Mouse (Mus musculus) layer of hippocampus, postnatal 14 days (tissue): ENCODE measurements around the gene Orai2. TPM values are rescaled to one million over a fixed set of nuclear protein-coding genes. Genes with fewer than 3 reads are reported as not detected.
"Not testable (repeated sequence)": the region's sequence is repeated elsewhere in the genome, so short reads cannot be mapped to it uniquely, and the experiment has no call there.

ENCODE experiments used
- DNase-seq, 2 experiments: peaks; one replicate each; pipeline ENCODE4 v3.0.0; 2021 to 2022; ENCODE audit warnings: low spot score in 2 of 2, mixed read lengths in 1 of 2
- long read RNA-seq, 2 experiments: library from polyadenylated mRNA; stranded (forward); transcript quantifications; one replicate each; pipeline ENCODE4 v2.0.0; 2021
- total RNA-seq, 2 experiments: library from RNA; stranded (reverse); gene quantifications; 2 replicates each; pipeline ENCODE4 v1.2.3; 2021

Gene Orai2
- total RNA-seq: 100 to 1,000 TPM; 124 to 127 TPM
- long read RNA-seq, experiment 1, transcript Orai2-203 (4 exons, 693 nt): minor isoform, 13 of 145 reads
- long read RNA-seq, experiment 1, transcript Orai2-201 (3 exons, 3,908 nt): major isoform, 102 of 145 reads
- long read RNA-seq, experiment 1, partial matches to known transcripts: 1 of 145 reads
- long read RNA-seq, experiment 1, other reads (novel, unspliced or antisense): 29 of 145 reads
- long read RNA-seq, experiment 2, transcript Orai2-201 (3 exons, 3,908 nt): major isoform, 113 of 168 reads
- long read RNA-seq, experiment 2, transcript Orai2-203 (4 exons, 693 nt): minor isoform, 8 of 168 reads
- long read RNA-seq, experiment 2, partial matches to known transcripts: 1 of 168 reads
- long read RNA-seq, experiment 2, other reads (novel, unspliced or antisense): 46 of 168 reads

DNA sequence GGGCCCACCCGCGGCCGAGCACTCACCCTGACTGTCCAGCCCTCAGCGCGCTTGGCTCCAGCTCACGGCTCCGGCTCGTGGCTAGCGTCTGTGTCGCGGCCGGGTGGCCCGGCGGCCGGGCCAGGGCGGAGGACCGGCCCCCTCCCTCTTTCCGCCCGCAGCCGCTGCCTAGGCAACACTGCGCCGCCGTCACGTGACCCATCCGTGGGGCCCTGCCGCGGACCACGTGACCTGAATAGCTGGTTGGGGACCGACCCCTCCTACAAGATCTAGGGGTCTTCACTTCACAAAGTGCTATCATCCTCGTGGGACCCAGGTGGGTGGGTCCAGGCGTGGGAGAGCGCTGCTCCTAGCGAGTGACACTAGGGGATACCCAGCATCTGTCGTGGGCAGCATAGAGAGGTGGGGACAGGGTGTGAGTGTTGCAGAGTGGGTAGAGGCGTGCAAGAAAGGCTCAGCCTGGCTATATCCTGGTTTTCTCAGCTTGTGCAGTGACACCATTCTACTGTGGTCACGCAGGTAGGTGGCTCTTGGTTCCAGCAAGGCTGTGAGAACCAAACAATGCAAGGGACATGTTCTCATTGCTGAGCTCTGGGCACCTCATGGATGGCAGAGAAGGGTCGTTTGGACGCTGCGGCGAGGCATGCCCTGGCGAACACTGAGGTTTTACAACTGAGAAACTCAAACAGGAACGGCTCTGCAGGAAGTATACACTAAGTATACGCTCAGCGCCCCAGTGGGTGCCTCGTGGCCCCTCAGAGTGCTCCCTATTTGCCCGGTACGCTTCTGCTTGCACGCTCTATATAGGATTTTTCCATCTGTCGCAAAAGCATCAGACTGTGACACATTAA lies at the start of gene Orai2:
Orai2 (minus strand) TSS at position 202 of the 851 bp plus-strand sequence.
- DNase-seq: peak; percentile 84 to 90

DNA sequence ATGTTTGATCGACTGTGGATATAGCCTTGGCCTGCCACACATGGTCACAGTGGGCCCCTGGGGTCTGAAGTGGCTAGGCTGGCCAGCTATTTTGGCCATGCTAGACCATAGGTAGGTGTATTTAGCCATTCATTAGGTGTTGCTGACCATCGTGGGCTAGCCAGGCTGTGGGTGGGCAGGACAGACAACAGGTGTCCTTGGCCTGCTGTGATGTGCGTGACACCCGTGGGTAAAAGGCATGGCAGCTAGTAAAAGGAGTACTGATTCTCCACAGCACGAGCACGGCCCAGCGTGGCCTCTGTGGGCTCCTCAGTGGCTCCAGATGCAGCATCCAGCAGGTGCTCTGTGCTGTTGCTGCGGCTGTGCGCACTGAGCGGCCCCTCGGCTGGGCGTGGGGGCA lies 48.1 kb upstream of the Orai2 start:
- no peak for DNase-seq

DNA sequence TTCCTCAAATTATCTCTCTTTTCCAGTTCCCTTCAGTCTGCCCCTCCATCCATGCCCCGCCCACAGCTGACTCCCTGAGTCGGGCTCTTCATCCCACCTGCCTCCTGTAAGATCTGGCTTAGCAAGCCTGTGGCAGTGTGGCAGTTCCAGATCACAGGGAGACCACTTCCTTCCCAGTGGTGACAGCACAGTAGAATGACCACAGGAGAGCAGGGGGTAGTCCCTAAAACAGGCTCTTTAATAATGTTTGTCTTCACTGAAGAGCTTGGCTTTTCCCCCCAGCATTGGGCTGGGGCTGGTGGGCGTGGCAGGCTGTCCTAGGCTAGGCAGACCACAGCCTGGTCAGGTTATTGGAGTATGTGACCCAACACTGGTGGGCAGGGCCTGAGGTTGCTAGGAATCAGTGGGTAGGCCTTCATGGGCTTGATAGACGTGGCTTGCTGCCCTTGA lies 47.4 kb upstream of the Orai2 start:
- DNase-seq: no peak

DNA sequence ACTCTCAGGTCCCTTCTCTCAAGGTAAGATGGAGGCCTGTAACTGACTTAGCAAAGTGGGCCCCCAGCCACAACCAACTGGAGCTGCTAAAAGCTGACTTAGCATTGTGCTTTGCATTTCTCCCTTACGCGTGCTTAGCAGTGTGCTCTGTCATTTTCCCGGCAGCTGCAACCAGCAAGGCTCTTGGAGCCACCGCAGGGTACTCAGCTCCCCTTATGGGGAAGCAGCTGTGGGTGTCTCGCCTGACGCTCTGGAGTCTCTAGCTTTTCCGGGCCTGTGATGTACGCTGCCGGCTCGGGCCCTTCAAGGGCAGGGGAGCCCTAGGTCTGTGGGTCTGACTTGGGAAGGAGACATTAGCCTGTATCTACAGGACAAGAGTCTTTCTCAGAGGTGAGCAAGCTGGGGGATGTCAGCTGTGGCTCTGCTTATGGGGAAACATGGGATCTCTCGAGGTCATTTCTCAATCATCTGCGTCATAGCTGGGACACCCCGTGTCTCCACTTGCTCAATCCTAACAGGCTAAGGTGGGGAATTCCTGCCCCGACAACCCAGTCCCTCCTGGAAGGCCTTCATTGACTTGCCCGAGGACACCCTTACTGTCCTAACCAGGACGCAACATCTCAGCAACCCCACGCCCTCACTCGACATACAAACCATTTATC lies 46.6 kb upstream of the Orai2 start:
- no peak for DNase-seq

DNA sequence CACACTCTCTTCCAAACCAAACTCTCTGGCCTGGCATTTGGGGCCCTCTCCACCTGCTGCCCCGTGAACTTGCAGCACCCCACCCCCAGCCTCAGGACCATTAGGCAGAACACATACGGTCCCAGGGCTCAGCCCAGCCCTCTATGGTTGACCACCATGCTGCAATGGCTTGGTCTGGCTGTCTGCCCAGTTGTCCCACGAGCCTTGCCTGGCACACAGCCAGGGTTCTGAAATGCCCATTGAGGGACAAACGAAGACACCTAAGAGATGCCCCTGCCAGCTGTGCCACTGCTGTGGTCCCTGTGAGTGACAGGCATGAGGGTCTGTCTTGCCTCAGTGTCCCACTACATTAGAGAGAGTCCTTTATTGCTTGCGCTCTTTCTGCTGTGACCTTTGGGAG lies 45.4 kb upstream of the Orai2 start:
- no peak for DNase-seq

DNA sequence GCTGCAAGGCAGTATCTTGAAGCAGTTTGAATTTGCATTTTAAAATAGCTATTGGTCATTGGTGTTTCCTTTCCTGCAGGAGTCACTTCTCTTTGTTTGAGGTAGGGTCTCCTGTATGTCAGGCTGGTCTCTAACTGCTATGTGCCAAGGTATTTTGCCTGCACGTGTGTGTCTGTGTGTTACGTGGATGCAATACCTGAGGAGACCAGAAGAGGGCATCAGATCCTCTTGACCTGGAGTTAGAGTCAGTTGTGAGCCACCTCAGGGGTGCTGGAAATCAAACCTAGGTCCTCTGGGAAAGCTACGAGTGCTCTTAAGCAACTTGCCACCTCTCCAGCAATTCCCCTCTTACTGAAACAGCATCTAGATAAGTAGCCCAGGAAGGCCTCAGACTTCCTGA lies 44.7 kb upstream of the Orai2 start:
- no peak for DNase-seq

DNA sequence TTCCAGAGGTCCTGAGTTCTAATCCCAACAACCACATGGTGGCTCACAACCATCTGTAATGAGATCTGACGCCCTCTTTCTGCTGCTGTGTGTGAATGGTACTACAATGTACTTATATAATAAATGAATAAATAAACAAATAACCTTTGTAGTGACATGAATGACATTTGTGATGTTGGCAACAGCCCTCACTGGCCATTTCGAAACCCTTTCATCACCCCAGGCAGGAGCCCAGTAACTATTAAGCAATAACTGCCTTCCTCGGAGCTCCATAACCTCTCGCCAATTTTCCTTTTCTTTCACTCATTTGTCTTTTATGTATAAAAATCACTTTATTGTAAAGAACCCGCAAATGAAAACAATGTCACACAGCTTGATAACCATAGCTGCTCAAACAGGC lies 43.2 kb upstream of the Orai2 start:
- DNase-seq: no peak

DNA sequence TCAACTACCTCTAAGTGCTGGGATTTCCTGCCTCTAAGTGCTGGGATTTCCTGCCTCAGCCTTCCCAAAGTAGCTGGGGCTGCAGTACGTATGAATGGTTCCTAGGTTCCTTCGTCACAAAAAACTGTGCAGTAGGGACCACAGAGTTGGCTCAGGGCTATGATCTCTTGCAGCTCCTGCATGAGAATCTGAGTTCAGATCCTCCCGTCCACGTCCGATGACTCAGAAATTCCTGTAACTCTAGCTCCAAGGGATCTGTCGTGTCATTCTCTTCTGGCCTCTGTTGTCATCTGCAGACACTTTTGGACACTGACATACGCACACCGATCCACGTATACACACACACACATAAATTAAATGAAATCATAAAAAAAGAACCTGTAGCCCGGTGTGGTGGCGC lies 42.2 kb upstream of the Orai2 start:
- DNase-seq: no peak

DNA sequence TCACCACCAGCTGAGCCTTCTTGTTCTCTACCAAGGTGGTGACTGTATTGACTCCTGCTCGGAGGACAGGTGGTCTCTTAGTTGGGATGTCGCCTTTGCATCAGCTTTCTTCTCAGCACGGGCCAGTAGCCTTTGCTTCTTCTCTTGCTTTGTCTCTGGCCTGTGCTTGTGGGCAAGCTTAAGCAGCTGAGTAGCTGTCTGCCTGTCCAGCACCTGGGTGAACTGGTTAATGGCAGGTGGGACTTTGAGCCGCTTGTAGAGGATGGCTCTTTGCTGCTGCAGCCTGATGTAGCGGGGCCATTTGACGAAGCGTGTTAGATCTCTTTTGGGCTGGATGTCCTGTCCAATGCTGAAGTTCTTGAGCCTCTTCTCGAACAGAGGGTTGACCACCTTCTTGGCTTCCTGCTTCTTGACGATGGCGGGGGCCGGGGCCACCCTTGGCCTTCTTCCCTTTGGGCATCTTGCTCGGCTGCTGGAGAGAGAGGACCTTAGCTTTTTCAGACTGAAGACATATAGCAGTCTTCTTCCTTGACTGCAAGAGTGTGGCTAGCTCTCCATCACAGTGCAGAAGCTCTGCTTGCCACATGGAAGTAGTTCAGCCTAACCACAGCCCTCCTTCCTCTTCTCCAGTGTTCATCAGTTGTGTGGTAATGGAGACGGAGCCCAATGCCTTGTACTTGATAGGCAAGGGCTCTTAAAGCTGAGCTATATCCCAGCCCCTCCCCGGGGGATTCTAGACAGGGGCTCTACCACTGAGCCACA lies 41.0 kb upstream of the Orai2 start:
- DNase-seq: not testable (repeated sequence)

DNA sequence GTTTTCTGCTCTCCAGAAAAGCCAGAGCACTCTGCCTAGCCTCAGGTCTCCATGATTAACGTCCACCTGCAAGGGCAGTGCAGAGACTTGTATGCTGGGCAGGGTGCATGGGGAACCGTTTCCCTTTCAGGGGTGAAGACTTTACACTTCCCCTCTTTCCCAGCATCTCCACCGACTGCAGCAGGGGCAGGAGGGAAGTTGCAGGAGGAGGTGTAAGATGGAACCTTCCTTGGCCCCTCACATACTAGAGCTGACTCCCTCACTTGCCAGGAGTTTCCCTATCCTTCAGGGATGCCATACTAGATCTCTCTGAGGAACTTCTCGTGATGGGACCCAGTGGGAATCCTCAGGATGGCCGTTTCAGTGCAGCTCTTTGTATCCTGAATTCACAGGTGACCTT lies 40.0 kb upstream of the Orai2 start:
- DNase-seq: no peak

DNA sequence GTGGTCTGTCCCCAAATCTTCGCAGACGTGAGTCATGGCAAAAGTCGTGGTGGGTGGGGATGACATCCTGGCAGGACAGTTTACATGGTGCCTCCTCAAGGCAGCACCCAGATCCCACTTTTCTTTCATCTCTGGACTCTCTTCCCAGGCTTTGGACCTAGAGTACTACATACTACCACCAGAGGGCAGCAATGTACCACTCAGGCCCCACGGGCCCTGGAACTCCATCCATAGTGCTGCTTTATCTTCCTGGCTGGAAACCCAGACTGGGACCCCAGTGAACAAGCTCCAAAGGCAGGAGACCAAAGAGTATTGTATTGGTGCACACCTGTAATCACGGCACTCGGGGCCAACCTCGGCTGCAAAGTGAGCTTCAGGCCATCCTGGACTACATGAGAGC lies 31.3 kb upstream of the Orai2 start:
- DNase-seq: peak; percentile 75 to 76

DNA sequence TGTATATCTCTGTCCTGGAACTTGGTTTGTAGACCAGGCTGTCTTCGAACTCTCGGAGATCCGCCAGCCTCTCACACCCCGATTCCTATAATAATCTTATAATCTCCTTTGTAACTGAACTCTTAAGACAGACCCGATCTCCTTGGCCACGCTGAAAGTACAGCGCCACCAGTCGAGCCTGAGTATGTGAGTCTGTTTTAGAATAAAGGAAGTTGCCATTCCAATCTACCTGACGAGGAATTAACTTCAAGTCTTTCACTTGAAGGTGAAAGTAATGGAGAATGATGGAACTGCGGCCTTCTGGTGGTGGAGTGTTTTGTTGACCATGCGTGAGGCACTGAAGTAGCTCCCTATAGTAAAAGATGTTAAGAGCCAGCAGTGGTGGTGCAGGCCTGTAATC lies 29.0 kb upstream of the Orai2 start:
- no peak for DNase-seq

DNA sequence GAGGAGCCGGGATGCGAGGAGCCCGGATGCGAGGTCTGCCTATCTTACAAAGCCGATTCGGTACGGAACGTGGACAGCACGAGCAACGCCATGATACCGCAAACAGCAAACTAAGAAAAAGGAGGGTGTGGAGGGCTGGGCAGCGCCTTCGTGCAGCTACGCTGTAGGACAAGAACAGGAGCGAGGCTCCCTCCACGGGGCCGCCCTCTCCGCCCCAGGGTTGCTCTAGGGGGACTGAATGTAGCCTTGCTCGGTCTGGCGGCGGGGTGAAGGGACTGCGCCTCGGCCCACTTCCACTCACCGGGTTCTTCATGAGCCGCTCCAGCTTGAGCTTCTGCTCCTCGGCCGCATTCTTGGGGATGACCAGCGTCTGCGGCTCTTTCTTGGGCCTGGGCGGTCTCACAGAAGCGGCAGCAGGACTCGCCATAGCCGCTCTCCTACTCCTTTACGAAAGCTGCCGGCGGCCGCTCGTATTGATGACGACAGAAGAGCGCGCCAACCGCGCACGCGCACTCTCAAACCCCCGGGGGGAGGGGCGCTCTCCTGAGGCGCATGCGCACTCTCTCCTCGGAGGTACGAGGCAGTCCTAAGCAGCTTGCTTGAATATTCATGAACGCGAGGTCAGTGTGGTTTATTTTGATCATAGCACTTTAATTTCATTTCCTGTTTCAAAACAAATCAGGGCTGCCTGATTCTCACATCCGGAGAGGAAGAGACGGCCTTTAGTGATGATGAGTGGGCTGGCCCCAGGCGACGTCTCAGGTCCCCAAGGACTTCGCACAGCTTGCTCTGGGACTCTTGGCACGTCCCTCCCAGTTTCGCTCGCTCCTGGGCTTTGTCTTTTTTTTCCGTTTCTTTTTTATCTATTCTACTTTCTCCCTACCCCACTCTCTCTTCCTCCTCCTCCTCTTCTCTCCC lies 28.2 kb upstream of the Orai2 start, which contains the start of gene Prkrip1:
Prkrip1 (minus strand) TSS at position 490 of the 918 bp plus-strand sequence.
- DNase-seq: peak; percentile 92 to 95

DNA sequence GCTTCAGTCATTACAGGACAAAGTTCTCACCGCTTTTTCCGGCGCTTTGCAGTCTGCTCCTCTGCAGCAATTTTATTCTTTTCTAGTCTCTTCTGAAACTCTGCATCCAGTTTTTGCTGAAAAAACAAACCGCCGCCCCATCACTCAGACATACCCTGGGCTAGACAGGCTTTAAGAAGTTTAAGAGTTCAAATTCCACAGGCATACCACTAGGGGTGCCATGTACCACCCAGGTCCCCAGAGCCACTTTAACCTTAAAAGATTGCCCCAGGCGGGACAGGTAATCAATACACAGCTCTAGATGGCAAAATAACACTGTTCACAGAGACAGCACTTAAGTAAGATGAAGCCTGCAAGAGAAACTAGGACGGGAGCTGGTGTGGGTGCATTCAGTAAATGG lies 21.4 kb upstream of the Orai2 start:
- DNase-seq: no peak

DNA sequence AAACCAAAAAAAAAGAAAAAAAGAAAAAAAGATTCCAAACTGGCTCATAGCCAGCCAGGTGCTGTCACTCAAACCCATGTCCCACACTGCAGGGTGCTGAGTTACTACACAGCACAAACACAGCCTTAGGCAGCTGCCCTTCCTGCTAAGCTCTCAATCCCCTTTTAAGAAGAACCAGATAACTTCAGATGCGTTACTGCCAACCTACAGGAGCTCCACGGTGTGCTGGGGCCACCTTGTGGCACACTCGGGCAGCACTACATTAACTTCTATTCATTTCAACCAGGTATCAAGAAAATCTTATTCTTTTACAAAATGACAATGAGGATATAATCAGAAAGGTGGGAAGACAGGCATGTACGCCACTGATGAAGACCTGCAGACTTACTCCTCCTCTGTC lies 16.2 kb upstream of the Orai2 start:
- DNase-seq: peak; percentile 51 to 70

DNA sequence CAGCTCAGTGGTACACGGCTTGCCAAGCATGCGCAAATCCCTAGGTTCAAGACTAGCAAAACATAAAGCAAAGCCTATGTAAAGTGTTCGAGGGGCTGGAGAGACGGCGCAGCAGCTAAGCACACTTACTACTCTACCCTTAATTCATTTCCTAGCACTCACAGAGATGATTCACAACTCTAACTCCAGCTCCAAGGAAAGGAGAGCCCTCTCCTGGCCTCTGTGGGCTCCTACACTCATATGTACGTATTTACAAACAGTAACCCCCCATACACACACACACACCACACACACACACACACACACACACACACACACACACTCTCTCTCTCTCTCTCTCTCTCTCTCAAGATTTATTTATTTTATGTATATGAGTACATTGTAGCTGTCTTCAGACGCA lies 13.3 kb upstream of the Orai2 start:
- no peak for DNase-seq

DNA sequence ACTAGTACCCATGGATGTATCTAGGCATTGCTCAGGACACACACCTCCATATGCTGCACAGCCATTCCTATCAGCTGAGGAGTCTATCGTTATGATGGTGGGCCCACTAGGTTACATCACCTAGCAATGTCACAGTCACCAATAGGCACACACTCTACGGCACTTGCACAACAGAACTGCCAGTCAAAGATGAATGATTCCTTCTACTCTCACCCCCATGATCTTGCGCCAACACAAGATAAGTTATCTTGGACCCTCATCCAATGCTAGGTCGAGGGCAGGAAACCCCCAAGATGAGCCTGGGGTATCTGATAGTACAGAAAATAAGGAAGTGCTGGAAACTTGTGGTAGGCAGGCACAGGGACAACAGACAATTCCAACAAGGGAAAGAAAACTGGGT lies 12.3 kb upstream of the Orai2 start:
- DNase-seq: no peak

DNA sequence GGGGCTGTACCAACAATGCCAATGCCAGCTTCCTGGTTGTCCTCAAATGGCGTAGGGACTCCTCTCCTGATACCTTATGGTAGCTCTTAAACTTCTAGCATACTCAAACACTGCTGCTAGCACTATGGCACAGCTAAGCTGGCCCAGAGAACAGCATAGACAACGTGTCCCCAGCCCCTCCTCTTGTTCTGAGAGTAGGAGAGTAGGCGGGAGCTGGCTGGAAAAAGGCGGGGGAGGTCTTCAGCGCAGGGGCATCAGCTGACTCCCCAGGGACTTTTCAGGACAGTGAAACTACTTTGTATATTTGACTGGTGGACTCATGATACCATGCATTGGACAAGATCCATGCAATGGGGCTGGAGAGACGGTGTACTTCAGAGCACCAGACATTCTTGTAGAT lies 11.5 kb upstream of the Orai2 start:
- DNase-seq: peak in 1 of 2 experiments; percentile 68

DNA sequence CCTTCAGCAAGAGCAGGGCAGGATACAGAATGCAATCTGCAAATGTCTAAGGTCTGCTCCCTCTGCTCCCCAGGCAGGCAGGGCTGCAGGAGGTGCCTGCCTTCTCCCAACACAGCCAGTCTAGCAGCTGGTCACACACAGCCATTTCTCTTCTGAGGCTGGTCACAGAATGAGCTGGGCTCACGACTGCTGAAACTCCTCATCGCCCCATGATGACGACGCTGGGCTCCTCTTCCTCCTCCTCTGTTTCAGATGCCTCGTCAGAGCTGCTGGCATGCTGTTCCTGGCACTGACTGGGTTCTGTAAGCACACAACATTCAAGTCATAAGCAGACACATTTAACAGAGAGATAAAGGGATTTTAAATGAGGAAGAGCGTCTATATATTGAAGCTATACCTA lies 10.7 kb upstream of the Orai2 start:
- peak in 1 of 2 experiments; percentile 49 for DNase-seq

DNA sequence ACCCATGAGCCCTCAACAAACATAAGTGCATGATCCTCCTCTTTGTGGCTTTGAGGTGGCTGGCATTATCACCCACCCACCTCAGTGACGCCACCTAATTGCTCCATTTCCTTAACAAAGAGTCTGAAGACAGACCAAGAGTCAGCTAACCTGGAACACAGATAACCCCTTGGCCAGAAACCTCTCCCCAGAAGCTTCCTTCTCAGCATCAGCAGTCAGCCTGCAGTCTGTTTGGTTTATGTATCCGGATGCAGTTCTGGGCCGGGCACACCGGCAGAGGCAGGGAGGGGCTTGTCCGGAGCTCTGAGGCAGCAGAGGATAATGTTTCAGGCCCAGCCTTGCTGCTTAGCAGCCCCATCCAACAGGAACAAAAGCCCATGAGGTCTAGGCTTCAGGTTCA lies 9.1 kb upstream of the Orai2 start:
- DNase-seq: no peak
